Mouse (Mus musculus): ENCODE results near the gene Cbln1. TPM values are rescaled to one million over a fixed set of nuclear protein-coding genes. Genes with fewer than 3 reads are reported as not detected.

The Cbln1 gene
- polyA plus RNA-seq (2015; fragmentation: Nextera tagmentation; extraction: Ambion mirVana), result 0.19 and 0.26 TPM in 2 replicates

DNA sequence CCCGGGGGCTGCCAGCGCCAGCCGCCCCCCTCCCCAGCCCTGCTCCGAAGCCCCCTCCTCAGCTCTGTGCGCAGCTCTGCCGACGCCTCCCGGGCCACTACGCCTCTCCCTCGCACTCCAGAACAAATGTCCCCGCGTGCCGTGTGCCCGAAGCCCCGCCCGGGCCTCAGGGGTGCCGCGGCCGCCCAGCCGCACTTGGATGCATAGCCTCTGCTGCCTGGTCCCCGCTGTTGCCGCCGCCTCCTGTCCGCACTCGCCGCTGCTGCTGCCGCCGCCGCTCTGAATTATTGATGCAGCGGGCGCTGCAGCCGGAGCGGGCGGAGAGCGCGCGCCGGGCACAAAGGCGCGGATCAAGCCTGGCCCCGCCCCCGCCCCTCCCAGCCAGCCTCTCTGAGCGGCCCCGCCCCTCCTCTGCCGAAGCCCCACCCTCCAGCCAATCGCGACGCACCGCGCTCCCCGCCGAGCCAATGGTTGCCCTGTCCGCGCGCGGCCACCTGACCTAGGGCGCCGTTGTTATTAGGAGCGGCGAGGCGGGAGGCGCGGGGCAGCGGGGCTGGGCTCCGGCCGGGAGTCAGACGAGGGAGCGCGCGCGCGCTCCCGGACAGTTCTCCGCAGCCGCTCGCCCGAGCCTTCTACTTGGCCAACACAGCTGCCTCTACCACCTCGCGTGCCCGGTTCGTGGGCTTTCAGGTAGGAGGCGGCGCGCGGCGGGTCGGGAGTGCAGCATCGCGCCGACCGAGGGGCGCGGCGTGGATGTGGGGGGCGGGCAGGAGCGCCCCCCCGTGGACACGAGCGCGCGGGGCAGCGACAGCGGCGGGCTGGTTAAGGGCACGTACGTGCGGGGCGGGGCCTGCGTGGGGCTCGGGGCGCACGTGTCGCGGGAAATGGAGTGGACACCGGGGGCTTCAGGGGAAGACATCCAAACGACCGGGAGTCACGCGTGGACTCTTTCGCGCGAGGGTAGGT is at the start of gene Cbln1:
Gene Cbln1, minus strand, starts transcription at position 339 of the 966 bp plus-strand sequence.

Other genes with a start within 250 kb of the Cbln1 start
- gene 4933402J07Rik, start 91.2 kb upstream of the Cbln1 start, polyA plus RNA-seq (2015; fragmentation: Nextera tagmentation; extraction: Ambion mirVana), result not detected in 2 replicates

Measured in adrenal gland, postnatal 0 days (tissue).